Mouse (Mus musculus): ENCODE measurements around the gene Prr15l. TPM values are rescaled to one million over a fixed set of nuclear protein-coding genes. Genes with fewer than 3 reads are reported as not detected.
A peak's percentile ranks its signal among the peaks of the same experiment; 100 is the strongest.

Gene Prr15l
- total and polyA plus RNA-seq, 2 experiments from 2014 or later = 0.10 to 0.71 TPM

DNA sequence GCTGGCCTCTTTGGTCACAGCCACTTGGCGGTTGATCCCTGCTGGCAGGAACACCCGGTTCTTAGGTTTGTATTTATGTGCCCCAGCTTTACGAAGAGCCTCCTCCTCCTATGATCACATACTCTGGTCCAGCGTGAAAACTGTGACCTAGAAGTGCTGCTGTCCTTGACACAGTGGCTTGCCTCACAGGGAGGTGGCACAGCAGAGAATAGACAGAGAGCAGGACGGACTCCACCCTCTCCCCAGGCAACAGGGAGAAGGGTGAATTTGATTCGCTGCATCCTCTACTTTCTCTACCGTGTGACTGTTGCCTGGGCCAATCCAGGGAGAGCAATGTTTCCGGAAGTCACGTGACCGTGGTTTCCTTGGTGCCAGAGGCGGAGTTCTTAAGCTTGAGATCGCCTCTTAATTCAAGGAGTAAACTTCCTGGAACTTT lies 7.0 kb downstream of the Prr15l start:
- no peak overlapping the region for H3K9ac ChIP-seq (replicated peaks; ENCODE audit: low read length)

DNA sequence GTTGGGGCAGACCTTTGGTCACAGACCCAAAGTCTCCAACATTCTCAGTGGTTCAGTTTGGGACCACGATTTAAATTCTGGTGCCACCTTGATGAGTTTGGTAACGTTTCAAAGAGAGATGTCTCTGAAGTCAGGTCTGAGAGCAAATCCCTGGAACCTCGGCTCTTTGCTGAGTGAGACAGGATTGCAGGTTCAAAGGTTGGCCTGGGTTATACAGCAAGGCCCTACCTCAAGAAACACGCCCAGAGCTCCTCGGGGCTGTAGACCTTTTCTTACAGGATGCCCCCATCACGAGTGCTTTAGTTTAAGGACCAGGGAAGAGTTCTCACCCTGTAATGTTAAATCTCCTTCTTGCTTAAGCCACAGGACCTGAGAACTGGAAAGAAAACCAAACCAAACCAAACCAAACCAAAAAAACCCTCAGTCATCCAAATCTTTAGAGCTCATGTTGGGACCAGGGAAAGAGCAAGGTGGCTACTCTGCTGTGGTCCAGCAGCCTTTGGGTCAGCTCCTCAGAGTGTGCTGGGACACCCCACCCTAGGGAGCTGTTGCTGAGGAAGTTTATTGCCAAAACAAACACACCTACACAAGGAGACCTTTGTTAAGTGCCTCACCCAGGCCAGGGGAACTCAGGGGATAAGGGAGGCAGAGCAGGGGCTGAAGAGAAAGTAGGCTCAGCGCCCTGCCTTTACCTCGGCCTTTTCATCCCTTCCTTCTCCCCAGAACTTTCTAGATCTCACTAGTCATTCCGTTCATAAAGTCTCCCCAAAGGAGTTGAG lies 8.2 kb downstream of the Prr15l start:
- Histone ChIP-seq H3K4me2 (ENCODE audit: low read depth, low read length) (no peak overlapping the region), H3K27ac (no peak overlapping the region), H3K36me3 (ENCODE audit: insufficient read depth, low read length) (no peaks in the 10 kb centered on the region), H3K27me3 (ENCODE audit: insufficient read depth, low read length) (no peaks in the 10 kb centered on the region), H3K4me1 (ENCODE audit: insufficient read depth, low read length) (no peaks in the 10 kb centered on the region), H3K9ac (replicated peaks; ENCODE audit: low read length) (no peak overlapping the region), H3K9me3 (ENCODE audit: low read length) (no peaks in the 10 kb centered on the region), H3K4me3 (ENCODE audit: low read length) (no peak overlapping the region)
- TF ChIP-seq CTCF (IDR thresholded peaks at IDR 0.05; ENCODE audit: low read depth) = no peak
- 83% methylated on average over 9 of the region's 9 CpGs for WGBS
- ATAC-seq (no peak), DNase-seq (ENCODE audit: low spot score) (no peak)

More for the DNA sequence above, 7.0 kb downstream of the Prr15l start:
- peak overlapping the region; percentile 27; the same call in 1 of the 2 replicates for H3K4me2 ChIP-seq (ENCODE audit: low read depth, low read length)
- 0 out of 2 replicates have a peak overlapping the region, but pooled peaks have one; percentile 32 for H3K27ac ChIP-seq
- H3K27me3 ChIP-seq (ENCODE audit: insufficient read depth, low read length) = no peaks in the 10 kb centered on the region
- no peaks in the 10 kb centered on the region for H3K36me3 ChIP-seq (ENCODE audit: insufficient read depth, low read length)
- peak overlapping the region; percentile 14; the same call in 1 of the 2 replicates for H3K4me3 ChIP-seq (ENCODE audit: low read length)
- H3K4me1 ChIP-seq (ENCODE audit: insufficient read depth, low read length) = no peaks in the 10 kb centered on the region
- no peak for TF ChIP-seq CTCF (IDR thresholded peaks at IDR 0.05; ENCODE audit: low read depth)
- ATAC-seq = peak; percentile 93
- 24% methylated on average over 12 of the region's 12 CpGs for WGBS
- no peaks in the 10 kb centered on the region for H3K9me3 ChIP-seq (ENCODE audit: low read length)
- DNase-seq (ENCODE audit: low spot score) = peak; percentile 74

DNA sequence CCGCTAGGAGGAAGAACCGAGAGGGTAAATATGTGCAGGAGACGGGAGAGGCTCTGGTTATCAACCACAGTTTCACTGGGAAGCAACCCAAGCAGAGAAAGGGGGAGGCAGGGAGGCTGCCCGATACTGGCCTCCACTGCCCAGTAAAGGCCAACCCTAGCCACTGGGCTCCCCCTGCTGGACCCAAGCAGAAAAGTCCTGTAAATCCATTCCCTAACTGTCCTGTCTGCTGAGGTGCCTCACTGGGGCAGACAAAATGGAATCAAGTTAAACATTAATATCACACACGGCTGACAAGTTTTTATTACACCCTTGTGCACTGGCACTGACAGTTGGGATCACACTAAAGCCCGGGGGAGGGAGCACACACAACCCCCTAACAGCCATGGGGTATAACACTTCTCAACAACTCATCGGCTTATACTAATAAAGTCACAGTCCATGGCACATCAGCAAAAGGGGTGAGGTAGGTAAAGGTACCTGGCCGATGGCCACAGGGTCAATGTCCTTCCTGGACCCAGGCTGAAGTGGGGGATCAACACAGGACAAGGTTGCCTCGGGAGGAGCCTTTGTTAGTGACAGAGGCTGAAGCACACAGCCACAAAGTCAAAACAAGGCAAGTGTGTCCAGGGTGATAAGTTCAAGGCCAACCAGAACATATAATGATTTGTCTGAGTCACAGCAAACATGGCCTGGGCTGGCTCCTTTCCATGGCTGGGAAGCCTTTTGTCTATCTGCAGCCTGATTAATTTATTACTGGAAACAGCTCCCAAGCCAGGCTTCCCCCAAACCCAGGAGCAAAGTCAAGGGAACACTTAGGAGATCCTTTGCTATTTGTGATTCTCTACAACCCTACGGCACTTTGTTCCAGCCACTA lies 9.9 kb downstream of the Prr15l start:
- Histone ChIP-seq H3K9ac (replicated peaks; ENCODE audit: low read length) (no peak overlapping the region), H3K4me2 (ENCODE audit: low read depth, low read length) (no peak overlapping the region), H3K4me3 (ENCODE audit: low read length) (no peak overlapping the region), H3K9me3 (ENCODE audit: low read length) (no peaks in the 10 kb centered on the region), H3K4me1 (ENCODE audit: insufficient read depth, low read length) (no peaks in the 10 kb centered on the region), H3K36me3 (ENCODE audit: insufficient read depth, low read length) (no peaks in the 10 kb centered on the region), H3K27me3 (ENCODE audit: insufficient read depth, low read length) (no peaks in the 10 kb centered on the region), H3K27ac (no peak overlapping the region)
- DNase-seq (ENCODE audit: low spot score) = no peak
- no peak for ATAC-seq
- TF ChIP-seq CTCF (IDR thresholded peaks at IDR 0.05; ENCODE audit: low read depth) = peak; percentile 67
- WGBS = 52% methylated on average over 10 of the region's 10 CpGs

DNA sequence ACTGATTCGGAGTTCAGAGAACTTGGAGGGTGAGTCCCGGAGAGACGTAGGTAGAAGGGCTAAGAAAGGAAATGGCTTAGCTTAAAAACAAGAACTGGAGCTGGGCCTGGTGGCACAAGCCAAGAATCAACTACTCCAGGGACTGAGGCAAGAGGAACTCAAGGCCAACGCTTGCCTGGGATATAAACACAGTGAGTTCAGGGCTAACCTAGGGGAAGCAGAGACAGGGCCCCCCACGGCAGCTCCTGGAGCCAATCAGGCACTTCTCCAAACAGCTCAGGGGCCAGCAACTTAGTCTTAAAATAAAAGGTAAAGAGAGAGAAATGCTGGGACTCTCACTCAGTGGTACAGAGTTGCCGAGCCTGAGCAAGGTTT lies 10.5 kb downstream of the Prr15l start:
- WGBS = 81% methylated on average over 6 of the region's 6 CpGs
- H3K27ac ChIP-seq = no peak overlapping the region
- no peaks in the 10 kb centered on the region for H3K27me3 ChIP-seq (ENCODE audit: insufficient read depth, low read length)
- no peak overlapping the region for H3K4me2 ChIP-seq (ENCODE audit: low read depth, low read length)
- H3K4me1 ChIP-seq (ENCODE audit: insufficient read depth, low read length) = no peaks in the 10 kb centered on the region
- no peaks in the 10 kb centered on the region for H3K36me3 ChIP-seq (ENCODE audit: insufficient read depth, low read length)
- H3K4me3 ChIP-seq (ENCODE audit: low read length) = no peak overlapping the region
- TF ChIP-seq CTCF (IDR thresholded peaks at IDR 0.05; ENCODE audit: low read depth) = no peak
- DNase-seq (ENCODE audit: low spot score) = no peak
- no peak for ATAC-seq
- no peaks in the 10 kb centered on the region for H3K9me3 ChIP-seq (ENCODE audit: low read length)
- no peak overlapping the region for H3K9ac ChIP-seq (replicated peaks; ENCODE audit: low read length)

DNA sequence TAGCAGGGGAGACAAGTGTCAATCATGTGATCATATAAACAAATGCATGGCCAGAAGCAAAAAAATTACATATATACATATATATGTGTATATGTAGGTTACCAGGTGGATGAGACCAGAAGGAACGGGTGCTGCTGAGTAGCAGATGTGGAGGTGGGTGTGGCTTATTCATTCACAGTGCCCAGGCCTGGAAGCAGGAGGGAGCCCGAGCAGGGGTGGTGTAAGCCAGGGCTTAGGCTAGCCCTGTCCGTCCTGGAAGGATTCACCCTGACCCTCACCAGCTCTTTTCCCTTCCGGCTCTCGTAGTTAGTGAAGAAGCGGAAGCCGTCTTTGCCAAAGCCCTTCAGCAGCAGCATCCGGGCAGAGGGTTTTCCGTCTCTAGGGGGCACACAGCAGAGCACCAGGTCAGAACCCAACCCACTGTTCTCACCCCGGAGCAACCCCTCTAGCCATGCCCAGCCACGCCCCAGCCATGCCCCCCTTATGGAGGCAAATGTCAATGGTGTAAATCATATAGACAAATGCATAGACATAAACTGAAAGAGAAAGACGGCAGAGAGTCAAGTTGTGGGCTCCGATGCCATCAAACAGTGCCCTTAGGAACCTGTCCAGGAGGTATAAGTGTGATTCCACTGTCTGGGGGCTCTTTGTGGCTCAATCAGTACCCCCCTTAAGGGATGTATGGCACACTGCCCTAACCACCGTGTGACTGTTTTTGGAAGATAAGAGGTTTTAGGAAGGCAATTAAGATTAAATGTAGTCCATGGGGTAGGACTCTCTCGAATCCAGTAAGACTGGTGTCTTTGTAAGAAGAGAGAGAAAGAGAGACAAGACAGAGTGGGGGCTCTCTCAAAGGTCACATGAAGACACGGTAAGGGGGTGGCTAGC lies 12.9 kb downstream of the Prr15l start:
- H3K27me3 ChIP-seq (ENCODE audit: insufficient read depth, low read length) = no peaks in the 10 kb centered on the region
- H3K9me3 ChIP-seq (ENCODE audit: low read length) = no peaks in the 10 kb centered on the region
- WGBS = 73% methylated on average over 16 of the region's 16 CpGs
- no peak overlapping the region for H3K4me3 ChIP-seq (ENCODE audit: low read length)
- H3K36me3 ChIP-seq (ENCODE audit: insufficient read depth, low read length) = no peaks in the 10 kb centered on the region
- H3K9ac ChIP-seq (replicated peaks; ENCODE audit: low read length) = no peak overlapping the region
- DNase-seq (ENCODE audit: low spot score) = no peak
- TF ChIP-seq CTCF (IDR thresholded peaks at IDR 0.05; ENCODE audit: low read depth) = no peak
- H3K4me2 ChIP-seq (ENCODE audit: low read depth, low read length) = no peak overlapping the region
- no peak for ATAC-seq
- no peak overlapping the region for H3K27ac ChIP-seq
- H3K4me1 ChIP-seq (ENCODE audit: insufficient read depth, low read length) = peaks cover 6% of the 10 kb centered on the region; the same call in 1 of the 2 replicates

DNA sequence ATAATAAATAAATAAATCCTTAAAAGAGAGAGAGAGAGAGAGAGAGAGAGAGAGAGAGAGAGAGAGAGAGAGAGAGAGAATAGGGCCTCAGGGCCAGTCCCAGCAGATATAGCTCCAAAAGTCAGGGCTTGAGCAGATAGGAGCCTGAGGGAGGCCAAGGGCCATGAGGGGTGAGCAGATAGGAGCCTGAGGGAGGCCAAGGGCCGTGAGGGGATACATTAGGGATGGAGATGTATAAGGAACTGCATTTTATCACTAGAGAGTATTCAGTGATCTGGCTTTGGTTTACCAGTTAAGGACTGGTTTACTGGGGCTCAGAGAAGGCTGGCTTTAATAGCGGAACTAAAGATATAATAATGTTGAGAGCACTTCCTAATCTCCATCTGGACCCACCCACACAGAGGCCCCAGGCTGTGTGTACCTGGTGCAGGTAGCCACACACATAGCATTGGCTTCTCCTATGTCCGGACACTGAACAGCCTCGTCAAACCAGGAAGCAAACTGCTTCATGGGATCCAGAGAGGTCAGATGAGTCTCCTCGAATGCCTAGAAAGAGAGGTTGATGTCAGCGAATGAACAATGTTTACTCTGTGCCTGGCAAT lies 14.2 kb downstream of the Prr15l start:
- 79% methylated on average over 6 of the region's 6 CpGs for WGBS
- no peaks in the 10 kb centered on the region for H3K27me3 ChIP-seq (ENCODE audit: insufficient read depth, low read length)
- TF ChIP-seq CTCF (IDR thresholded peaks at IDR 0.05; ENCODE audit: low read depth) = no peak

More for the DNA sequence above, 14.2 kb downstream of the Prr15l start:
- no peaks in the 10 kb centered on the region for H3K36me3 ChIP-seq (ENCODE audit: insufficient read depth, low read length)
- H3K27ac ChIP-seq = no peak overlapping the region
- DNase-seq (ENCODE audit: low spot score) (no peak), ATAC-seq (no peak)
- no peak overlapping the region for H3K4me2 ChIP-seq (ENCODE audit: low read depth, low read length)
- H3K4me3 ChIP-seq (ENCODE audit: low read length) = no peak overlapping the region
- H3K9me3 ChIP-seq (ENCODE audit: low read length) = no peaks in the 10 kb centered on the region
- no peak overlapping the region for H3K9ac ChIP-seq (replicated peaks; ENCODE audit: low read length)
- H3K4me1 ChIP-seq (ENCODE audit: insufficient read depth, low read length) = peaks cover 6% of the 10 kb centered on the region; the same call in 1 of the 2 replicates

Measured in hindbrain, postnatal 0 days (tissue).